Mouse (Mus musculus) thymus, postnatal 14 days (tissue): ENCODE measurements around the gene 5730522E02Rik.

ENCODE experiments used
- DNase-seq: peaks from one replicate; pipeline ENCODE4 v3.0.0; 2021

The 5730522E02Rik gene

GRCm38 (mm10) chr11:25646282-25646681 is 564.3 kb downstream of the 5730522E02Rik start:
- no peak for DNase-seq

GRCm38 (mm10) chr11:25644767-25645622 is 565.6 kb downstream of the 5730522E02Rik start:
- no peak for DNase-seq

- DNase-seq: no peak
Measured at GRCm38 (mm10) chr11:25606886-25607285, 603.7 kb downstream of the 5730522E02Rik start.

- DNase-seq: no peak
Measured at GRCm38 (mm10) chr11:25600030-25600429, 610.5 kb downstream of the 5730522E02Rik start.

- DNase-seq: no peak
Measured at GRCm38 (mm10) chr11:25595303-25595702, 615.3 kb downstream of the 5730522E02Rik start.

GRCm38 (mm10) chr11:25594780-25595179 is 615.8 kb downstream of the 5730522E02Rik start:
- DNase-seq: no peak

GRCm38 (mm10) chr11:25592268-25592667 is 618.3 kb downstream of the 5730522E02Rik start:
- no peak for DNase-seq

GRCm38 (mm10) chr11:25590215-25590614 is 620.3 kb downstream of the 5730522E02Rik start:
- no peak for DNase-seq

GRCm38 (mm10) chr11:25589509-25589908 is 621.1 kb downstream of the 5730522E02Rik start:
- no peak for DNase-seq

- no peak for DNase-seq
Measured at GRCm38 (mm10) chr11:25574129-25574465, 636.5 kb downstream of the 5730522E02Rik start.

GRCm38 (mm10) chr11:25573408-25574128 is 637.0 kb downstream of the 5730522E02Rik start:
- DNase-seq: no peak

GRCm38 (mm10) chr11:25571396-25571795 is 639.2 kb downstream of the 5730522E02Rik start:
- no peak for DNase-seq
